Mouse (Mus musculus): ENCODE measurements around the gene Tmem11.
"Not testable (repeated sequence)": the region's sequence is repeated elsewhere in the genome, so short reads cannot be mapped to it uniquely, and the experiment has no call there.

The Tmem11 gene

GRCm38 (mm10) chr11:60886986-60887385 is 7.9 kb upstream of the Tmem11 start:
- DNase-seq (ENCODE audit: low read depth, low spot score), result not testable (repeated sequence)

- DNase-seq (ENCODE audit: low read depth, low spot score), result no peak
Observed at GRCm38 (mm10) chr11:60882386-60882785, 3.3 kb upstream of the Tmem11 start.

- DNase-seq (ENCODE audit: low read depth, low spot score), result no peak
Observed at GRCm38 (mm10) chr11:60880559-60880958, 1.5 kb upstream of the Tmem11 start.

- DNase-seq (ENCODE audit: low read depth, low spot score), result peak; percentile 79
Observed at GRCm38 (mm10) chr11:60879423-60879822, 351 bp upstream of the Tmem11 start.

GRCm38 (mm10) chr11:60878056-60878612 is 938 bp downstream of the Tmem11 start:
- DNase-seq (ENCODE audit: low read depth, low spot score), result peak; percentile 46

- DNase-seq (ENCODE audit: low read depth, low spot score), result no peak
Observed at GRCm38 (mm10) chr11:60873101-60873500, 6.0 kb downstream of the Tmem11 start.

- no peak for DNase-seq (ENCODE audit: low read depth, low spot score)
Observed at GRCm38 (mm10) chr11:60871409-60871808, 7.7 kb downstream of the Tmem11 start.

- DNase-seq (ENCODE audit: low read depth, low spot score), result not testable (repeated sequence)
Observed at GRCm38 (mm10) chr11:60869471-60869870, 9.6 kb downstream of the Tmem11 start.

- no peak for DNase-seq (ENCODE audit: low read depth, low spot score)
Observed at GRCm38 (mm10) chr11:60867904-60868303, 11.2 kb downstream of the Tmem11 start.

GRCm38 (mm10) chr11:60867456-60867855 is 11.6 kb downstream of the Tmem11 start:
- DNase-seq (ENCODE audit: low read depth, low spot score), result no peak

GRCm38 (mm10) chr11:60866021-60866420 is 13.1 kb downstream of the Tmem11 start:
- no peak for DNase-seq (ENCODE audit: low read depth, low spot score)

- DNase-seq (ENCODE audit: low read depth, low spot score), result no peak
Observed at GRCm38 (mm10) chr11:60864916-60865315, 14.2 kb downstream of the Tmem11 start.

- DNase-seq (ENCODE audit: low read depth, low spot score), result no peak
Observed at GRCm38 (mm10) chr11:60864166-60864565, 14.9 kb downstream of the Tmem11 start.

GRCm38 (mm10) chr11:60863196-60863595 is 15.9 kb downstream of the Tmem11 start:
- DNase-seq (ENCODE audit: low read depth, low spot score), result no peak

- no peak for DNase-seq (ENCODE audit: low read depth, low spot score)
Observed at GRCm38 (mm10) chr11:60861993-60862392, 17.1 kb downstream of the Tmem11 start.

- DNase-seq (ENCODE audit: low read depth, low spot score), result no peak
Observed at GRCm38 (mm10) chr11:60856587-60856986, 22.5 kb downstream of the Tmem11 start.

- DNase-seq (ENCODE audit: low read depth, low spot score), result no peak
Observed at GRCm38 (mm10) chr11:60845415-60845814, 33.7 kb downstream of the Tmem11 start.

GRCm38 (mm10) chr11:60843412-60843811 is 35.7 kb downstream of the Tmem11 start:
- DNase-seq (ENCODE audit: low read depth, low spot score), result no peak

- DNase-seq (ENCODE audit: low read depth, low spot score), result no peak
Observed at GRCm38 (mm10) chr11:60841467-60842200, 37.4 kb downstream of the Tmem11 start.

GRCm38 (mm10) chr11:60837644-60838406 is 41.2 kb downstream of the Tmem11 start:
- DNase-seq (ENCODE audit: low read depth, low spot score), result no peak

- no peak for DNase-seq (ENCODE audit: low read depth, low spot score)
Observed at GRCm38 (mm10) chr11:60836897-60837296, 42.2 kb downstream of the Tmem11 start.

GRCm38 (mm10) chr11:60830433-60831052 is 48.5 kb downstream of the Tmem11 start, which contains the start of gene Dhrs7b:
Gene Dhrs7b (plus strand): TSS chr11:60830631.
- peak; percentile 94 for DNase-seq (ENCODE audit: low read depth, low spot score)
